Mouse (Mus musculus): ENCODE results near the gene Slc16a6. TPM values are rescaled to one million over a fixed set of nuclear protein-coding genes. Genes with fewer than 3 reads are reported as not detected.

The Slc16a6 gene
- polyA plus RNA-seq, 1 experiment from 2014 or later, result 8.4 TPM

- Histone ChIP-seq H3K4me2 (replicated peaks; ENCODE audit: low read depth, low read length) (no peak overlapping the region), H3K9me3 (ENCODE audit: low read length) (no peaks in the 10 kb centered on the region), H3K27me3 (ENCODE audit: insufficient read depth, low read length) (no peaks in the 10 kb centered on the region), H3K4me3 (ENCODE audit: low read length) (no peak overlapping the region), H3K4me1 (ENCODE audit: insufficient read depth, low read length) (peaks cover 26% of the 10 kb centered on the region), H3K27ac (ENCODE audit: low read length) (no peak overlapping the region), H3K9ac (replicated peaks; ENCODE audit: low read length) (no peak overlapping the region), H3K36me3 (ENCODE audit: insufficient read depth, low read length) (no peaks in the 10 kb centered on the region)
- ATAC-seq (ENCODE audit: low FRiP score, low TSS enrichment), result no peak
- 86% methylated on average over 13 of the region's 13 CpGs for WGBS
Observed at GRCm38 (mm10) chr11:109474836-109475235, 1.4 kb upstream of the Slc16a6 start.

- H3K4me1 ChIP-seq (ENCODE audit: insufficient read depth, low read length), result peaks cover 26% of the 10 kb centered on the region
- peak overlapping the region; percentile 75 for H3K4me3 ChIP-seq (ENCODE audit: low read length)
- H3K4me2 ChIP-seq (replicated peaks; ENCODE audit: low read depth, low read length), result peak overlapping the region; percentile 95
- H3K27me3 ChIP-seq (ENCODE audit: insufficient read depth, low read length), result no peaks in the 10 kb centered on the region
- peak overlapping the region; percentile 91 for H3K9ac ChIP-seq (replicated peaks; ENCODE audit: low read length)
- peak overlapping the region; percentile 85; the same call in 1 of the 2 replicates for H3K27ac ChIP-seq (ENCODE audit: low read length)
- no peaks in the 10 kb centered on the region for H3K36me3 ChIP-seq (ENCODE audit: insufficient read depth, low read length)
- WGBS, result 14% methylated on average over 14 of the region's 14 CpGs
- peak; percentile 14; the same call in 1 of the 2 replicates for ATAC-seq (ENCODE audit: low FRiP score, low TSS enrichment)
- no peaks in the 10 kb centered on the region for H3K9me3 ChIP-seq (ENCODE audit: low read length)
Observed at GRCm38 (mm10) chr11:109474086-109474742, 816 bp upstream of the Slc16a6 start.

- no peaks in the 10 kb centered on the region for H3K36me3 ChIP-seq (ENCODE audit: insufficient read depth, low read length)
- WGBS, result 0% methylated on average over 12 of the region's 13 CpGs
- H3K9ac ChIP-seq (replicated peaks; ENCODE audit: low read length), result peak overlapping the region; percentile 91
- H3K27ac ChIP-seq (ENCODE audit: low read length), result peak overlapping the region; percentile 85
- H3K4me1 ChIP-seq (ENCODE audit: insufficient read depth, low read length), result peaks cover 22% of the 10 kb centered on the region
- H3K4me2 ChIP-seq (replicated peaks; ENCODE audit: low read depth, low read length), result peak overlapping the region; percentile 95
- no peaks in the 10 kb centered on the region for H3K9me3 ChIP-seq (ENCODE audit: low read length)
- peak overlapping the region; percentile 75 for H3K4me3 ChIP-seq (ENCODE audit: low read length)
- no peaks in the 10 kb centered on the region for H3K27me3 ChIP-seq (ENCODE audit: insufficient read depth, low read length)
- peak; percentile 33; the same call in 1 of the 2 replicates for ATAC-seq (ENCODE audit: low FRiP score, low TSS enrichment)
Observed at GRCm38 (mm10) chr11:109472821-109473170, 602 bp downstream of the Slc16a6 start.

- 0% methylated on average over 33 of the region's 33 CpGs for WGBS
- Histone ChIP-seq H3K9me3 (ENCODE audit: low read length) (no peaks in the 10 kb centered on the region), H3K27ac (ENCODE audit: low read length) (peak overlapping the region; percentile 85), H3K4me1 (ENCODE audit: insufficient read depth, low read length) (peaks cover 22% of the 10 kb centered on the region), H3K4me2 (replicated peaks; ENCODE audit: low read depth, low read length) (peak overlapping the region; percentile 95), H3K27me3 (ENCODE audit: insufficient read depth, low read length) (no peaks in the 10 kb centered on the region), H3K36me3 (ENCODE audit: insufficient read depth, low read length) (no peaks in the 10 kb centered on the region), H3K4me3 (ENCODE audit: low read length) (peak overlapping the region; percentile 75), H3K9ac (replicated peaks; ENCODE audit: low read length) (peak overlapping the region; percentile 91)
- no peak; the same call in 1 of the 2 replicates for ATAC-seq (ENCODE audit: low FRiP score, low TSS enrichment)
Observed at GRCm38 (mm10) chr11:109472171-109472691, 1.2 kb downstream of the Slc16a6 start.

- H3K27me3 ChIP-seq (ENCODE audit: insufficient read depth, low read length), result no peaks in the 10 kb centered on the region
- H3K36me3 ChIP-seq (ENCODE audit: insufficient read depth, low read length), result no peaks in the 10 kb centered on the region
- peak overlapping the region; percentile 75 for H3K4me3 ChIP-seq (ENCODE audit: low read length)
- no peak for ATAC-seq (ENCODE audit: low FRiP score, low TSS enrichment)
- peaks cover 25% of the 10 kb centered on the region for H3K4me1 ChIP-seq (ENCODE audit: insufficient read depth, low read length)
- peak overlapping the region; percentile 91; the same call in 1 of the 2 replicates for H3K9ac ChIP-seq (replicated peaks; ENCODE audit: low read length)
- H3K27ac ChIP-seq (ENCODE audit: low read length), result no peak overlapping the region
- 24% methylated on average over 15 of the region's 15 CpGs for WGBS
- no peaks in the 10 kb centered on the region for H3K9me3 ChIP-seq (ENCODE audit: low read length)
- peak overlapping the region; percentile 95 for H3K4me2 ChIP-seq (replicated peaks; ENCODE audit: low read depth, low read length)
Observed at GRCm38 (mm10) chr11:109470921-109471861, 2.2 kb downstream of the Slc16a6 start.

- Histone ChIP-seq H3K9me3 (ENCODE audit: low read length) (no peaks in the 10 kb centered on the region), H3K27ac (ENCODE audit: low read length) (no peak overlapping the region), H3K36me3 (ENCODE audit: insufficient read depth, low read length) (no peaks in the 10 kb centered on the region), H3K27me3 (ENCODE audit: insufficient read depth, low read length) (no peaks in the 10 kb centered on the region), H3K9ac (replicated peaks; ENCODE audit: low read length) (no peak overlapping the region), H3K4me3 (ENCODE audit: low read length) (no peak overlapping the region), H3K4me2 (replicated peaks; ENCODE audit: low read depth, low read length) (no peak overlapping the region), H3K4me1 (ENCODE audit: insufficient read depth, low read length) (peaks cover 25% of the 10 kb centered on the region)
- 54% methylated on average over 9 of the region's 9 CpGs for WGBS
- no peak for ATAC-seq (ENCODE audit: low FRiP score, low TSS enrichment)
Observed at GRCm38 (mm10) chr11:109470170-109470569, 3.2 kb downstream of the Slc16a6 start.

- no peak for ATAC-seq (ENCODE audit: low FRiP score, low TSS enrichment)
- no peak overlapping the region for H3K9ac ChIP-seq (replicated peaks; ENCODE audit: low read length)
- no peak overlapping the region for H3K4me3 ChIP-seq (ENCODE audit: low read length)
- H3K4me1 ChIP-seq (ENCODE audit: insufficient read depth, low read length), result peaks cover 20% of the 10 kb centered on the region
- no peak overlapping the region for H3K27ac ChIP-seq (ENCODE audit: low read length)
- no peak overlapping the region for H3K4me2 ChIP-seq (replicated peaks; ENCODE audit: low read depth, low read length)
- H3K27me3 ChIP-seq (ENCODE audit: insufficient read depth, low read length), result no peaks in the 10 kb centered on the region
- H3K36me3 ChIP-seq (ENCODE audit: insufficient read depth, low read length), result no peaks in the 10 kb centered on the region
- 85% methylated on average over 5 of the region's 5 CpGs for WGBS
- no peaks in the 10 kb centered on the region for H3K9me3 ChIP-seq (ENCODE audit: low read length)
Observed at GRCm38 (mm10) chr11:109468133-109468532, 5.3 kb downstream of the Slc16a6 start.

GRCm38 (mm10) chr11:109466987-109467386, 6.4 kb downstream of the Slc16a6 start:
- peaks cover 20% of the 10 kb centered on the region for H3K4me1 ChIP-seq (ENCODE audit: insufficient read depth, low read length)
- WGBS, result 30% methylated on average over 8 of the region's 8 CpGs
- H3K36me3 ChIP-seq (ENCODE audit: insufficient read depth, low read length), result peaks cover 7% of the 10 kb centered on the region; the same call in 1 of the 2 replicates
- H3K27me3 ChIP-seq (ENCODE audit: insufficient read depth, low read length), result no peaks in the 10 kb centered on the region
- no peak overlapping the region for H3K4me3 ChIP-seq (ENCODE audit: low read length)
- no peak for ATAC-seq (ENCODE audit: low FRiP score, low TSS enrichment)
- no peak overlapping the region for H3K4me2 ChIP-seq (replicated peaks; ENCODE audit: low read depth, low read length)
- no peaks in the 10 kb centered on the region for H3K9me3 ChIP-seq (ENCODE audit: low read length)
- no peak overlapping the region for H3K27ac ChIP-seq (ENCODE audit: low read length)
- no peak overlapping the region for H3K9ac ChIP-seq (replicated peaks; ENCODE audit: low read length)

- no peak overlapping the region for H3K4me2 ChIP-seq (replicated peaks; ENCODE audit: low read depth, low read length)
- 0 out of 2 replicates have a peak, but pooled peaks cover 3% of the 10 kb centered on the region for H3K4me1 ChIP-seq (ENCODE audit: insufficient read depth, low read length)
- WGBS, result 90% methylated on average over 4 of the region's 4 CpGs
- no peak overlapping the region for H3K27ac ChIP-seq (ENCODE audit: low read length)
- no peak for ATAC-seq (ENCODE audit: low FRiP score, low TSS enrichment)
- no peak overlapping the region for H3K9ac ChIP-seq (replicated peaks; ENCODE audit: low read length)
- H3K36me3 ChIP-seq (ENCODE audit: insufficient read depth, low read length), result peaks cover 7% of the 10 kb centered on the region; the same call in 1 of the 2 replicates
- no peak overlapping the region for H3K4me3 ChIP-seq (ENCODE audit: low read length)
- no peaks in the 10 kb centered on the region for H3K9me3 ChIP-seq (ENCODE audit: low read length)
- no peaks in the 10 kb centered on the region for H3K27me3 ChIP-seq (ENCODE audit: insufficient read depth, low read length)
Observed at GRCm38 (mm10) chr11:109465068-109465467, 8.3 kb downstream of the Slc16a6 start.
